Mouse (Mus musculus) forebrain, embryonic 13.5 days (tissue): Measurements from ENCODE around the gene Terf2ip. TPM values are rescaled to one million over a fixed set of nuclear protein-coding genes. Genes with fewer than 3 reads are reported as not detected.

ENCODE experiments used
- polyA plus RNA-seq: library from polyadenylated mRNA; unstranded; fragments of >200 nt; fragmentation: Nextera tagmentation; extraction: Ambion mirVana; gene quantifications from 2 replicates; pipeline ENCODE4 v1.2.1, GENCODE M21; 2015

The Terf2ip gene
- polyA plus RNA-seq, 1 experiment from 2014 or later = 39.2 TPM

Other genes with a start within 250 kb of the Terf2ip start
- 184 and 193 TPM in 2 replicates for gene Cfdp1, start 157.1 kb upstream of the Terf2ip start, polyA plus RNA-seq
- gene Tmem170, start 134.6 kb upstream of the Terf2ip start, polyA plus RNA-seq = 6.7 and 6.8 TPM in 2 replicates
- gene Chst5, start 101.0 kb upstream of the Terf2ip start, polyA plus RNA-seq = 2.0 TPM in 2 replicates
- gene Tmem231, start 77.5 kb upstream of the Terf2ip start, polyA plus RNA-seq = 14.6 and 14.8 TPM in 2 replicates
- 456 and 479 TPM in 2 replicates for gene Gabarapl2, start 70.7 kb upstream of the Terf2ip start, polyA plus RNA-seq
- gene Adat1, start 19.1 kb upstream of the Terf2ip start, polyA plus RNA-seq = 10.5 and 12.6 TPM in 2 replicates
- gene Kars, start 75 bp upstream of the Terf2ip start, polyA plus RNA-seq = 192 and 198 TPM in 2 replicates
- 0.65 and 0.68 TPM in 2 replicates for gene Gm6793, start 3.6 kb downstream of the Terf2ip start, polyA plus RNA-seq